Mouse (Mus musculus): ENCODE results near the gene Slc26a10. TPM values are rescaled to one million over a fixed set of nuclear protein-coding genes. Genes with fewer than 3 reads are reported as not detected.

The Slc26a10 gene
- 2.9 and 13.3 TPM in 2 replicates for polyA plus RNA-seq (2012; rRNA removed; ENCODE audit: low replicate concordance)

GRCm38 (mm10) chr10:127179871-127180694 is at the start of gene Slc26a10:
Gene Slc26a10, minus strand, starts transcription at chr10:127180645.

GRCm38 (mm10) chr10:127211414-127211854 is 31.0 kb upstream of the Slc26a10 start, which contains the start of gene Pip4k2c:
Gene Pip4k2c, minus strand, starts transcription at chr10:127211585.

GRCm38 (mm10) chr10:127195328-127196129 is 15.1 kb upstream of the Slc26a10 start, which contains the start of gene Dtx3:
Gene Dtx3, minus strand, starts transcription at chr10:127195728.

DNA sequence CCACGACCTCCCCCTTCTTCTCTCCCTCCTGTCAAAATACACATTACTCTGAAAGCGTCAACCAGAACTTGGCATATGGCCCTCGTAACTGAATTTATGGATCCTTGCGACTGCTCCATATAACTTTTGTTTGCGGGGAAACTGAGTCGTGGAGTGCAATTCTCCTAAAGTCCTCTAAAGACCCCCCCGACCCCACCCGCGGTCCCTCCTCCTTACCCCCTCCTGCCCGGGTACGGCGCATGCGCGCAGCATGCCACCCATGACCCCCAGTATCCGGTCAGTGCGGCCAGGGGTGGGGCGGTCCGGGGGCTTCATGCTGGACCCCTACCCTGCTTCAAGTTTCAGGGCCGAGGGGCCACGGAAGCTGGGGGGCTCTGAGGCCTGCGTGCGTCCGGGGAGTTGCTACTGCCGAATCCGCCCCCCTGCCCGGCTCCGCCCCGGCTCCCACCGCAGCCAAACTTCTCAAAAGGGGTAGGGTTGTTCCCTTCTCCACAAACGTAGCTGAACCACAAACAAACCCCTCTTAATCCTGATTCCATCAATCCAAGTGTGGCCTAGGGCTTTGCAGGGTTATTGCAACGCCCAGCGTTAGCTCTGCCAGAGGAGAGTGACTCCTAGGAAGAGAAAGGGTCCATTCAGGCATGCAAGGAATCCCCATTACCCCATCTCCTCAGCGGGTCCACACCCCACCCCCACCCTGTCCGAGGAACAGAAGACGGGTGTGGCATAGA is 9.4 kb upstream of the Slc26a10 start, which contains the start of gene Arhgef25:
Arhgef25 (minus strand) TSS at position 433 of the 731 bp plus-strand sequence.

DNA sequence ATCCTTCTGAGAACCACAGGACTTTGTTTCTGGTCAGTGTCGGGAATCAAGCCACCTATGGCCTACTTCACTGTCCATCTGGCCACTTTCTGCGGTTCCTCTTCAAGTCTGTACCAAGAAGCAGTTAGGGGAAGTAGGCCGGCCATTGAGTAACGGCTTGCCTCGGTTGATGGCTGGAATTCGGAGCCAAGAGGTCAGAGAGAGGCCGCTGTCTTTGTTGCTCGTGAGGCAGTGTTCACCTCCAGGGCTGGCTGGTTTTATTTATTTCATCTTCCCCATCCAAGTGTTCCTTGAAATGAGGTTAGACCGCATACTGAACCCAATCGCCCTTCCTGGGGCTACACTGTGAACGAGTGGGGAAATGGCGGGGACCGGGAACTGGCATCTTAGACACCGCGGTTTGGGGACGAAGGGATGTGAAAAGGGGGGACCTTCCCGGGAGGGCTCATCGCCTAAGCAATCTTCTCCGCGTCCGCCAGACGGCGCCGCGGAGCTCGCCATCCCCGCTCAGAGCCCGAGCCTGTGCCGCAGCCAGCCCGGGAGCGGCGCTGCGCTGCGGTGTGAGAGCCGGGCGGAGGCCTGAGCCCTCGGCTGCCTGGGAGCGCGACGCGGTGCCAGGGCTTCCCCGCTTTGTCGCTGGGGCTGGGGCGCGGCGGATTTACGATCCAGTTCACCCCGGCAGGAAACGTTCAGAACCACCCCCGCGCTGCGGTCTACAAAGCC is 15.7 kb downstream of the Slc26a10 start, which contains the start of gene B4galnt1:
B4galnt1 (plus strand) TSS at position 595 of the 723 bp plus-strand sequence.

Other genes with a start within 250 kb of the Slc26a10 start
- gene Ctdsp2, start 201.9 kb downstream of the Slc26a10 start, polyA plus RNA-seq (2012; rRNA removed; ENCODE audit: low replicate concordance): 152 and 174 TPM in 2 replicates
- 0.10 and 0.26 TPM in 2 replicates for gene Avil, start 179.9 kb downstream of the Slc26a10 start, polyA plus RNA-seq (2012; rRNA removed; ENCODE audit: low replicate concordance)
- 25.4 and 47.4 TPM in 2 replicates for gene Tsfm, start 149.8 kb downstream of the Slc26a10 start, polyA plus RNA-seq (2012; rRNA removed; ENCODE audit: low replicate concordance)
- 18.1 and 27.7 TPM in 2 replicates for gene Mettl1, start 139.2 kb downstream of the Slc26a10 start, polyA plus RNA-seq (2012; rRNA removed; ENCODE audit: low replicate concordance)
- gene Eef1akmt3, start 139.1 kb downstream of the Slc26a10 start, polyA plus RNA-seq (2012; rRNA removed; ENCODE audit: low replicate concordance): 0.40 and 0.49 TPM in 2 replicates
- 0.26 and 0.52 TPM in 2 replicates for gene Cyp27b1, start 132.4 kb downstream of the Slc26a10 start, polyA plus RNA-seq (2012; rRNA removed; ENCODE audit: low replicate concordance)
- gene March9, start 120.5 kb downstream of the Slc26a10 start, polyA plus RNA-seq (2012; rRNA removed; ENCODE audit: low replicate concordance): 3.9 and 7.0 TPM in 2 replicates
- 136 and 190 TPM in 2 replicates for gene Cdk4, start 117.1 kb downstream of the Slc26a10 start, polyA plus RNA-seq (2012; rRNA removed; ENCODE audit: low replicate concordance)
- 52.9 and 96.6 TPM in 2 replicates for gene Tspan31, start 110.4 kb downstream of the Slc26a10 start, polyA plus RNA-seq (2012; rRNA removed; ENCODE audit: low replicate concordance)
- 12.7 and 45.6 TPM in 2 replicates for gene Agap2, start 105.4 kb downstream of the Slc26a10 start, polyA plus RNA-seq (2012; rRNA removed; ENCODE audit: low replicate concordance)
- gene Os9, start 59.5 kb downstream of the Slc26a10 start, polyA plus RNA-seq (2012; rRNA removed; ENCODE audit: low replicate concordance): 69.6 and 79.2 TPM in 2 replicates
- gene B4galnt1, start 15.4 kb downstream of the Slc26a10 start, polyA plus RNA-seq (2012; rRNA removed; ENCODE audit: low replicate concordance): 109 and 214 TPM in 2 replicates
- gene Arhgef25, start 9.4 kb upstream of the Slc26a10 start, polyA plus RNA-seq (2012; rRNA removed; ENCODE audit: low replicate concordance): 32.2 and 35.6 TPM in 2 replicates
- gene Dtx3, start 15.1 kb upstream of the Slc26a10 start, polyA plus RNA-seq (2012; rRNA removed; ENCODE audit: low replicate concordance): 184 and 195 TPM in 2 replicates
- 29.6 and 40.7 TPM in 2 replicates for gene Pip4k2c, start 30.9 kb upstream of the Slc26a10 start, polyA plus RNA-seq (2012; rRNA removed; ENCODE audit: low replicate concordance)
- gene Kif5a, start 82.7 kb upstream of the Slc26a10 start, polyA plus RNA-seq (2012; rRNA removed; ENCODE audit: low replicate concordance): 5.8 and 6.1 TPM in 2 replicates
- 170 and 215 TPM in 2 replicates for gene Dctn2, start 85.7 kb upstream of the Slc26a10 start, polyA plus RNA-seq (2012; rRNA removed; ENCODE audit: low replicate concordance)
- 31.3 and 85.1 TPM in 2 replicates for gene Mbd6, start 108.4 kb upstream of the Slc26a10 start, polyA plus RNA-seq (2012; rRNA removed; ENCODE audit: low replicate concordance)
- gene Mars, start 131.1 kb upstream of the Slc26a10 start, polyA plus RNA-seq (2012; rRNA removed; ENCODE audit: low replicate concordance): 59.7 TPM in 2 replicates
- gene Arhgap9, start 141.3 kb upstream of the Slc26a10 start, polyA plus RNA-seq (2012; rRNA removed; ENCODE audit: low replicate concordance): 29.3 and 60.2 TPM in 2 replicates
- 4.5 and 4.9 TPM in 2 replicates for gene Gli1, start 161.3 kb upstream of the Slc26a10 start, polyA plus RNA-seq (2012; rRNA removed; ENCODE audit: low replicate concordance)
- gene Inhbe, start 173.8 kb upstream of the Slc26a10 start, polyA plus RNA-seq (2012; rRNA removed; ENCODE audit: low replicate concordance): 0.07 TPM in 1 of 2 replicates, not detected in the other
- gene Inhbc, start 189.8 kb upstream of the Slc26a10 start, polyA plus RNA-seq (2012; rRNA removed; ENCODE audit: low replicate concordance): 0.19 TPM in 1 of 2 replicates, not detected in the other
- gene R3hdm2, start 199.7 kb upstream of the Slc26a10 start, polyA plus RNA-seq (2012; rRNA removed; ENCODE audit: low replicate concordance): 105 and 111 TPM in 2 replicates

Data from mammary gland, adult 2 months (tissue).